Mouse (Mus musculus) frontal cortex, postnatal 10 days (tissue): ENCODE results near the gene Ralb.

Experiments
- DNase-seq, 2 experiments: peaks; one replicate each; pipeline ENCODE4 v3.0.0; 2022; ENCODE audit warnings: low spot score in 2 of 2, mixed read lengths in 1 of 2

Ralb gene

GRCm38 (mm10) chr1:119450651-119451345 is 53.8 kb downstream of the Ralb start:
- no peak for DNase-seq

GRCm38 (mm10) chr1:119446753-119447283 is 57.8 kb downstream of the Ralb start:
- DNase-seq, result no peak

GRCm38 (mm10) chr1:119443591-119444350 is 60.8 kb downstream of the Ralb start:
- DNase-seq, result no peak

GRCm38 (mm10) chr1:119442901-119443300 is 61.7 kb downstream of the Ralb start:
- DNase-seq, result no peak

GRCm38 (mm10) chr1:119438105-119438637 is 66.4 kb downstream of the Ralb start:
- no peak for DNase-seq

GRCm38 (mm10) chr1:119437401-119437800 is 67.2 kb downstream of the Ralb start:
- DNase-seq, result no peak

- no peak for DNase-seq
Measured at GRCm38 (mm10) chr1:119424141-119424860, 80.3 kb downstream of the Ralb start.

- DNase-seq, result peak in 1 of 2 experiments; percentile 56
Measured at GRCm38 (mm10) chr1:119423510-119423909, 81.1 kb downstream of the Ralb start.

- peak in 1 of 2 experiments; percentile 20 for DNase-seq
Measured at GRCm38 (mm10) chr1:119422460-119423015, 82.1 kb downstream of the Ralb start.

- peak in 1 of 2 experiments; percentile 48 for DNase-seq
Measured at GRCm38 (mm10) chr1:119421576-119422421, 82.8 kb downstream of the Ralb start, which contains the start of gene Inhbb. Gene Inhbb, minus strand, starts transcription at chr1:119422248.

- peak in 1 of 2 experiments; percentile 37 for DNase-seq
Measured at GRCm38 (mm10) chr1:119420984-119421575, 83.5 kb downstream of the Ralb start.
